In genomic region chr3:34601116-34601515, GRCm38 (mm10) we compare ENCODE assay signal across 17 mouse cellular contexts. TPM values are rescaled to one million over a fixed set of nuclear protein-coding genes. Genes with fewer than 3 reads are reported as not detected.
"Had no signal": no experiment of that assay in that cellular context is flagged by ENCODE, and none has a peak within 500 bp of the region (broad histone marks: within the 10 kb centered on the region; RNA-seq: fewer than 3 reads in every experiment).

No protein-coding gene starts in this region.

- H3K27ac ChIP-seq: kidney, embryonic 15.5 days; limb, embryonic 12.5 days; liver, embryonic 13.5 days; macrophage; stomach, embryonic 15.5 days had no signal

- H3K27me3 ChIP-seq: kidney, embryonic 15.5 days; limb, embryonic 12.5 days; liver, embryonic 13.5 days; megakaryocyte, embryonic 14.5 days; stomach, embryonic 15.5 days had no signal

- H3K4me3 ChIP-seq: kidney, embryonic 15.5 days; limb, embryonic 12.5 days; liver, embryonic 13.5 days; megakaryocyte, embryonic 14.5 days; stomach, embryonic 15.5 days had no signal

- H3K36me3 ChIP-seq: kidney, embryonic 15.5 days; limb, embryonic 12.5 days; liver, embryonic 13.5 days; stomach, embryonic 15.5 days had no signal

- H3K4me1 ChIP-seq: kidney, embryonic 15.5 days; limb, embryonic 12.5 days; liver, embryonic 13.5 days; megakaryocyte, embryonic 14.5 days; stomach, embryonic 15.5 days had no signal

- DNase-seq: kidney, adult 2 months; kidney, postnatal 14 days; layer of hippocampus, adult 9-11 months; layer of hippocampus, postnatal 36 days; liver; liver, embryonic 13.5 days; liver, postnatal 0 days; lung, postnatal 10 days; right cerebral cortex, postnatal 14 days; thymus, adult 18-20 months; thymus, postnatal 14 days had no signal

RNA-seq across cellular contexts. Expression of gene Sox2, which starts 49.1 kb away (rescaled TPM):
- polyA plus RNA-seq: liver, embryonic 13.5 days; liver, postnatal 0 days; macrophage; spleen, adult 2 months had no signal
